Mouse (Mus musculus) hindlimb bud, embryonic 11.5 days (tissue): ENCODE data around the gene Rpl18a.
A peak's percentile ranks its signal among the peaks of the same experiment; 100 is the strongest.

Source experiments
- DNase-seq: peaks from one replicate; pipeline ENCODE4 v3.0.0-alpha.2; 2012; ENCODE audit warnings: low read depth, low spot score; ENCODE audit errors: extremely low spot score

The Rpl18a gene

DNA sequence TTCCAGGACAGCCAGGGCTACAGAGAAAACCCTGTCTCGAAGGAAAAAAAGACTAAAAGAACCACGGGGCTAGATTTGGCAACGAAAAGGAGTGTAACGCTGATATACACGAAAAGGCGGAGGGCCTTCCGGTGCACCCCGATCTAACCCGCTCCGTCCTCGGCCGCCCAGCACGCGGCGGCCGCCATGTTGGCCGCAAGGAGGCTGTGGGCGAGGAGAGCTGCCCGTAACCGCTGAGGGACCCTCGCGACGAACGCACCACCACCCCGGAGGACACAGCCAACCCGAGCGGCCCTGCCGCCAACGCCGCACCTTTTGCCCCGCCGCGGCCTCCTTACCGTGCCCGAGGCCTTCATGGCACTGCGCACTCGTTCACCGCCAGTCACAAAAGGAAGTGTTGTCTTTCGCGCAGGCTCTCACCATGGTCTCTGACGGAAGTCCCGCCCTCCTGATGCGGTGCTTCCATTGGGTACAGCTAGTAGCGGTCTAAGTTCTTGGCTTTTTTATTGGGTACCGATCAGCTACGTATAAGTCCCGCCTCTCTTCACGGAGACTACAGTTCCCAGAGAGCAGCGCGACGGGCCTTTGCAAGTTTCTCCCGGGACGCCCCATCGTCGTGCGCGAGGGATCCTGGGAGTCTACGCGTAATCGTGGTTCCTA is at the start of gene Rpl18a:
TSS of gene Rpl18a (minus strand) at position 392 of the 660 bp plus-strand sequence.
- peak; percentile 94 for DNase-seq

- no peak for DNase-seq
Measured at GRCm38 (mm10) chr8:70943187-70943586, 46.0 kb upstream of the Rpl18a start.

- no peak for DNase-seq
Measured at GRCm38 (mm10) chr8:70941478-70941877, 44.3 kb upstream of the Rpl18a start.

DNA sequence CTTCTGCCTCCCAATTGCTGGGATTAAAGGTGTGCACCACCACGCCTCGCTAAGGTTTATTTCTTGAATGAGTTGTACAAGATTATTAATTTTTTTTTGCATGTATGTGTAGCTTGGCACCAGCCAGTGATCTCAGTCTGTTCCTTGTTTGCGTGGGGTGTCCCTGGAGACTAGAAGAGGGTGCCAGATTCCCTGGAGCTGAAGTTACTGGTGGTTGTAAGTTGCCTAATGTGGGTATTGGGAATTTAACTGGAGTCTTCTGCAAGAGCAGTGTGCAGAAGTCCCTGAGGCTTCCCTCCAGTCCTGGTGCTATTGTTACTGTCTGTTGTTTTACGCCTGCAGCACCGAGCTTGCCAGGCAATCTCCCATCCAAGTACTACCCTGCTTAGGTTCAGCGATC is 40.0 kb upstream of the Rpl18a start:
- no peak for DNase-seq

- no peak for DNase-seq
Measured at GRCm38 (mm10) chr8:70934786-70935185, 37.6 kb upstream of the Rpl18a start.

GRCm38 (mm10) chr8:70933036-70933435 is 35.8 kb upstream of the Rpl18a start:
- DNase-seq, result no peak

- DNase-seq, result no peak
Measured at GRCm38 (mm10) chr8:70931731-70932130, 34.5 kb upstream of the Rpl18a start.

- no peak for DNase-seq
Measured at GRCm38 (mm10) chr8:70928778-70929322, 31.6 kb upstream of the Rpl18a start.

DNA sequence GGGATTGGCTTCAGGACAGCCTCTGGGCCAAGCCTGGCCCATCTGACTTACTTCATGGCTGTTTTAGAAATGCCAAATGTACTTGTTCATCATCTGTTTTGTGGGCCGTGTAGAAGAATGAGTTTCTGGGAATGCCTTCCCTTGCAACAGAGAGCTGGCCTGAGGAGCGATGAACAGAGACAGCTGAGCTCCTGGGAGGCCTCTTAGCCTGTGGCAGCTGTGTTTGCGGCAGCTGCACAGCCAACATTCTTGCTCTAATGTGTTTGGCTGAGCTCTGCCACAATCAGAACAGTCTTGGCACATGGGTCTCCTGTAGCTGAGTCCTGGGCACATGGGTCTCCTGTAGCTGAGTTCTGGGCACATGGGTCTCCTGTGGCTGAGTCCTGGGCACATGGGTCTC is 30.9 kb upstream of the Rpl18a start:
- no peak for DNase-seq

DNA sequence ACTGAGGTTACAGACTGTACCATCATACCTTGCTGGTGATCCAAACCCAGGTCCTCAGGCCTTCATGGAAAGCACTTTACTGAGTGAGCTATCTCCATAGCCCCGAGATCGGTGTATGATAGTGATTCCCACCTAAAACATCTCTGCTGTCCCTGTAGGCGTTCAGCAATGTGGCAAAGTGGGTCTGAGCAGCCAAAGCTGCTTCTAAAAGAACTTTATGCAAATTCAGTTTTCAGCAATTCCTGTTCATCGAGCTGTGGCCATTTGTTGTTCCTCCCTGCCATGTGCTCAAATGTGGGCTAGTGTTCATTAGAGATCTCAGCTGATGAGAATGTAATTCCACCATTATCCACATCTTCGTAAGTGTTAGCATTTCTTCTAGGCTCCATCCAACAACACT is 29.2 kb upstream of the Rpl18a start:
- DNase-seq, result no peak

GRCm38 (mm10) chr8:70925754-70926153 is 28.5 kb upstream of the Rpl18a start:
- DNase-seq, result no peak

DNA sequence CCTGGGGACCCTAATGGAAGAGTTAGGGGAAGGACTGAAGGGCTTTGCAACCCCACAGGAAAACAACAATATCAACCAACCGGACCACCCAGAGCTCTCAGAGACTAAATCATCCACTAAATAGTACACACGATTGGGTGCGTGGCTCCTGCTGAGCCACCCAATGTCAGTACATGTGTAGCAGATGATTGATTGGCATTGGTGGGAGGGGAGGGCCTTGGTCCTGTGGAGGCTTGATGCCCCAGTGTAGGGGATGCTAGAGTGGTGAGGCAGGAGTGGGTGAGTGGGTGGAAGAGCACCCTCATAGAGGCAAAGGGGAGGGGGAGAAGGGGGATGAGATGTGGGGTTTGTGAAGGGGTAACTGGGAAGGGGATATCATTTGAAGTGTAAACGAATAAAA is 26.9 kb upstream of the Rpl18a start:
- DNase-seq, result no peak

DNA sequence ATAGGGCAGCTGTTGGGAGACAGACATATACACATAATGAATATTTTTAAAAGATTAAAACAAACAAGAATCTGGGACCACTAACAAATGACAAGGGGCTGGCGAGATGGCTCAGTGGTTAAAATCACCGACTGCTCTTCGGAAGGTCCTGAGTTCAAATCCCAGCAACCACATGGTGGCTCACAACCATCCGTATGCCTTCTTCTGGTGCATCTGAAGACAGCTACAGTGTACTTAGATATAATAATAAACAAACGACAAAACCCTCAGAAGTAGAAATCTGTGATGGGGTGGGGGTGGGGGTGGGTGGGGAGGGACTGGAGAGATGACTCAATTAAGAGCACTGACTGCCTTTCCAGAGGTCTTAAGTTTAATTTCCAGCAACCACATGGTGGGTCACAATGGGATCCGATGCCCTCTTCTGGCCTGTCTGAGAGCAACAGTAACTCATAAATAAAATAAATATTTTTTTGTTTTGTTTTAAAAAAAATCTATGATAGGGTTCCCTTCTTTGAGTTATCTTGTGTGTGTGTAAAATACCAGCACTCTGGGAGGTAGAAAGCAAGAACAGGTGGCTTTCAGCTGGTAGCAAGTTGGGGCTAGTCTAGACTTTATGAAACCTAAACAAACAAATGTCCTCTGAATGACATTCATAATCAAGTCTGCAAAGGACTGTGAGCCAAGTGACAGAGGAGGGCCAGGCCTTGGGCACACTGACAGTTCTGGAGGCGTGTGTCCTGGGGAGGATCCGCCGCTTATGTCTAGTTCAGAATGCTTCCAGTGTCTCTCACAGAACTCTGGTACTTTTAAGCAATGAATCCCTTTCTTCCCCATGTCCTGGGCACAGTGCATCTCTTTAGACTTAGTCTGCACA is 23.1 kb upstream of the Rpl18a start:
- no peak for DNase-seq

GRCm38 (mm10) chr8:70914704-70915103 is 17.5 kb upstream of the Rpl18a start:
- no peak for DNase-seq

- no peak for DNase-seq
Measured at GRCm38 (mm10) chr8:70913523-70913922, 16.3 kb upstream of the Rpl18a start.

- no peak for DNase-seq
Measured at GRCm38 (mm10) chr8:70912955-70913354, 15.7 kb upstream of the Rpl18a start.

DNA sequence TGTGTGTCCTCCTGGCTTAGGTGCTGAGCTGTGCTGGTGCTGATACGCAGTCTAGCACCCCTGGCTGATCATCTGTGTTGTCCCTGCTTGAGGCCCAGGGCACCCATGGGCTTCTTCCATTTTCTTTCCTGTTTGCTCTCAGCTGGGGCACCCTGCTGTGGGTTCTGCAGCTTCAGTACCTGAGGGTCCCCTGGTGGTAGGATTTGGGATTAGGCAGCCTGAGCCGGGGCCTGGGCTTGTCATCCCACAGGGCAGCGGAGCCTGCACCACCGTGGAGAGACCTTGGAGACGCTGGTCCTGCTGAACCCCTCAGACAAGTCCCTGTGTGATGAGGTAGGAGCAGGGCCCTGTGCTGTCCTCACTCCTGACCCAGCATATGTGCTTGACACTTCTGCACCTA is 14.4 kb upstream of the Rpl18a start:
- DNase-seq, result no peak

DNA sequence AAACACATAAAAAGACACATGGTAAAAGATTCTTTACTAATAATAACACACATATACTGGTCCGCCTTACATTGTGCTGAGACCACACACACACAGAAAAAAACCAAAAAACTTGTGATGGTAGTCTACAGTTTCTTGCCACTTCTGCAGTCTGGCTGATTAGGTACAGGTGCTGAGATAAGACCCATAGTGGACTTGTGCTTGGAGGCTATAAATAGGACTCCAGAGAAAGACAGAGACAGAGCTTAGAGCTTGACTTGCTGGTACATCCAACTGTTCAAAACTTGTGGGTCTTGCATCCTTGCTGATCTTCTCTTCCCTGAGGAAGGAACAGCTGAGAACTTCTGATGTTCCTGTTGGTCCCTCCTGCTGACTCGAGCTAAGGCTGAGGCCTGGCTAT is 10.3 kb upstream of the Rpl18a start:
- no peak for DNase-seq

DNA sequence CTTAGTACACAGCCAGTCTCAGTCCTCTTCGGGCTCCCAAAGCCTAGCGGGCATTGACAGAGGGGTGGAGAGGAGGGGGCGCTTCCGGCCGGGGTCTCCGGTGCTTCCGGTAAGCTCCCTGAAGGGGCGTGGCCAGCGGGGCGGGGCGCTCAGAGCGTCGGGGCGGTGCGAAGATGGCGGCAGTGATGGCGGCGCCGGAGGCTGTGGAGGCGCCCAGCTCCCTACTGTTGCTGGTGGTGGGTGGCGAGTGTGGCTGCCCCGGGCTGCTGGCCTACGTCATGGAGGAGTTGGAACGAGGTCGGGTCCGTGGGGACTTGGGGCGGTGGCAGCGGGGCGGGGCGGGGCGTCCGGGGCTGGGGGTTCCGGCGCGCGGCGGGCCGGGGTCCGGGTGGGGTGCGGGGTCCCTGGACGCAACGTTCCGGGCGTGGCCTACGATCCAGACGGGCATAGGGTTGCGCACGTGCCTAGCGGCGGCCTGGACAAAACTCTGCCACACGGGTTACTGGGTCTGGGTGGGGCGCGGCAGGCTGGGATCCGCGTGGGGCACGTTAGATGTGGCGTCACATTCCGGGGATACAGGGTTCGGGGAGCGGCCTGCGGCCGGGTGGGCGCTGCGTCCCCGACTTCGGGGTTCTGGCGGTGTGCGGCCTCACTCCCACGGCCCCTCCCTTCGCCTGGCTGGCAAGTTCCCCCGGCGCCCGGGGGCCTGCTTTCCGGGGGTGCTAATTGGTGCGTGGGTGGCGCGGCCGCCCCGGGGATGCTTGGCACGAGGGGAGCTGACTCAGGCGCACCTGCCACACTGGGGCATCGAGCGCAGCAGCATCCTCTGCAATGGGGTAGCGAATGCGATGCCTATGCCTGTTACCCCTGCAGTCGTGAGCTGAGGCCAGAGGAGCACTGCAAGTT is 8.9 kb upstream of the Rpl18a start, which contains the start of gene Map1s:
TSS of gene Map1s (plus strand) at position 102 of the 906 bp plus-strand sequence.
- DNase-seq, result no peak

DNA sequence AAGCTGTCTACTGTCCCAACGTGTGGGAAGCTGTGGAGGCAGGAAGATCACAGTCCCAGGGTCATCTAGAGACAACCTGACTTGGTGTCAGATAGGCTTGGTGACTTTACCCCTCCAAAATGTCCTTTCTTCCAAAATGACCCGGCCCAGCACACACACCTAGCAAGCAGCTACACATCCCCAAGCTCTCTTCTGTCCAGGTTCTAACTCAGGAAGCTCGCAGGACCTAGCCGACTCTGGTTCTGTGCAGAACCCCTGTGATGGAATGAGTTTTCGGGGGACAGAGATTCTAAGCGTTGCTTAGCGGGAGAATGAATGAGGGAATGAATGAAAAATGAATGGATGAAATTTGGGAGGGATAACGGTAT is 8.2 kb upstream of the Rpl18a start:
- no peak for DNase-seq

DNA sequence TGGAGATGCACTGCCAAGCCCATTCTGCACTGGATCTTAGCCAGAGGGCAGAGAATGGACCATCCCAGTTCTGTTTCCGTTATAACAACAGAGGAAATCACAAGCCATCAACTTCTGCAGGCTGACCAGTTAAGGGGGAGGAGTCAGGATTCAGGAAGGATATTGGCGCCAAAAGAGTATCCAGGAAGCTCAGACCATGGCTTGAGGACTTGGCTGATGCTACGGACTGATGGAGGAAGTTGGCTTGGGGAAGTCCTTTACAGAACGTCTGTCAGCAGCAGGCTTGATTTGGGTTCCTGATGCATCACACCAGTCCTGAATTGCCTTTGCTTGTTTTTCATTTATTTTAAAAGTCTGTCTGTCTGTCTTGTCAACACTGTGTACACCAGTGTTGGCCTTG is 7.3 kb upstream of the Rpl18a start:
- no peak for DNase-seq
